Mouse (Mus musculus): ENCODE results near the gene 2210407C18Rik. TPM values are rescaled to one million over a fixed set of nuclear protein-coding genes. Genes with fewer than 3 reads are reported as not detected.

Gene 2210407C18Rik
- total and polyA plus RNA-seq, 3 experiments, result not detected

GRCm38 (mm10) chr11:58634878-58635277 lies 19.0 kb upstream of the 2210407C18Rik start:
- dilution Hi-C loops (cut with MboI; ENCODE audit: extremely low pct_ligation_motif_present, extremely low pct_unique_long_range_greater_than_20kb, low sequenced_read_pairs) (no loop called here), in situ Hi-C loops (cut with MboI; ENCODE audit: low pct_ligation_motif_present, low pct_unique_long_range_greater_than_20kb, low sequenced_read_pairs) (loop anchor here (25.0 kb wide), 1 partner anchor 698 kb away; no protein-coding TSS in a partner anchor)
- Histone ChIP-seq H3K27ac (ENCODE audit: insufficient read depth, low read depth) (no peak overlapping the region), H3K9me3 (replicated peaks; ENCODE audit: low read length) (no peaks in the 10 kb centered on the region), H3K36me3 (replicated peaks in 1 of 2; ENCODE audit: control insufficient read depth in 1 of 2, insufficient read depth in 1 of 2, low read length in 1 of 2) (no peaks in the 10 kb centered on the region), H3K4me3 (replicated peaks in 1 of 3; ENCODE audit: low read depth in 2 of 3, low read length in 2 of 3, poor library complexity in 1 of 3) (no peak overlapping the region), H3K27me3 (replicated peaks) (peaks cover 85% of the 10 kb centered on the region), H3K4me1 (ENCODE audit: control insufficient read depth in 1 of 2, insufficient read depth in 2 of 2) (no peaks in the 10 kb centered on the region), H3K79me2 (replicated peaks; ENCODE audit: control insufficient read depth, extremely low read depth, insufficient read depth, poor library complexity, severe bottlenecking) (no peaks in the 10 kb centered on the region), H3K9ac (ENCODE audit: insufficient read depth, low read depth) (no peak overlapping the region), H3K4me2 (ENCODE audit: insufficient read depth, low read depth, poor library complexity, severe bottlenecking) (no peak overlapping the region)
- DNase-seq (ENCODE audit: extremely low read depth), result no peak
- TF ChIP-seq POLR2A (IDR thresholded peaks at IDR 0.05; ENCODE audit: low read depth, low read length) (no peak), ZC3H11A (IDR thresholded peaks at IDR 0.05; ENCODE audit: low read depth, low read length) (no peak), ZKSCAN1 (IDR thresholded peaks at IDR 0.05; ENCODE audit: borderline replicate concordance, low read depth, low read length) (no peak), E2F4 (IDR thresholded peaks at IDR 0.05; ENCODE audit: insufficient replicate concordance, low read depth, low read length) (no peak), GABPA (IDR thresholded peaks at IDR 0.05; ENCODE audit: insufficient replicate concordance, low read depth, low read length) (no peak), CHD2 (IDR thresholded peaks at IDR 0.05; ENCODE audit: low read length) (no peak)

GRCm38 (mm10) chr11:58630401-58630800 lies 14.5 kb upstream of the 2210407C18Rik start, which contains the start of gene Olfr323:
Gene Olfr323, minus strand, starts transcription at chr11:58630501.
- H3K9me3 ChIP-seq (replicated peaks; ENCODE audit: low read length), result no peaks in the 10 kb centered on the region
- in situ Hi-C loops (cut with MboI; ENCODE audit: low pct_ligation_motif_present, low pct_unique_long_range_greater_than_20kb, low sequenced_read_pairs), result loop anchor here (25.0 kb wide), 1 partner anchor 693 kb away; no protein-coding TSS in a partner anchor
- no peak within 1 kb of the TSS for H3K27ac ChIP-seq (ENCODE audit: insufficient read depth, low read depth)
- H3K4me2 ChIP-seq (ENCODE audit: insufficient read depth, low read depth, poor library complexity, severe bottlenecking), result no peak within 1 kb of the TSS
- no peak within 1 kb of the TSS for H3K9ac ChIP-seq (ENCODE audit: insufficient read depth, low read depth)
- TF ChIP-seq ZC3H11A (IDR thresholded peaks at IDR 0.05; ENCODE audit: low read depth, low read length) (no peak), POLR2AphosphoS2 (IDR thresholded peaks at IDR 0.05; ENCODE audit: low read depth, low read length) (no peak), RAD21 (IDR thresholded peaks at IDR 0.05; ENCODE audit: low read depth, low read length) (no peak), MAZ (IDR thresholded peaks at IDR 0.05; ENCODE audit: low read depth, low read length) (no peak), UBTF (IDR thresholded peaks at IDR 0.05; ENCODE audit: low read depth, low read length) (no peak), POLR2A (IDR thresholded peaks at IDR 0.05; ENCODE audit: low read depth, low read length) (no peak), MXI1 (IDR thresholded peaks at IDR 0.05; ENCODE audit: low read depth, low read length) (no peak), CTCF (conservative IDR thresholded peaks at IDR 0.05 in 1 of 2, IDR thresholded peaks at IDR 0.05 in 1 of 2; ENCODE audit: low read depth in 2 of 2, low read length in 2 of 2) (no peak), MEF2A (IDR thresholded peaks at IDR 0.05; ENCODE audit: borderline replicate concordance, low read depth, low read length) (no peak), ELF1 (IDR thresholded peaks at IDR 0.05; ENCODE audit: low read depth, low read length) (no peak), CHD1 (IDR thresholded peaks at IDR 0.05; ENCODE audit: low read depth, low read length) (no peak), BHLHE40 (IDR thresholded peaks at IDR 0.05; ENCODE audit: low read depth, low read length) (no peak), ZMIZ1 (IDR thresholded peaks at IDR 0.05; ENCODE audit: low read depth, low read length) (no peak), MAX (IDR thresholded peaks at IDR 0.05; ENCODE audit: low read length) (no peak), CHD2 (IDR thresholded peaks at IDR 0.05; ENCODE audit: low read length) (no peak)
- no peaks in the 10 kb centered on the region for H3K36me3 ChIP-seq (replicated peaks in 1 of 2; ENCODE audit: control insufficient read depth in 1 of 2, insufficient read depth in 1 of 2, low read length in 1 of 2)
- no peaks in the 10 kb centered on the region for H3K4me1 ChIP-seq (ENCODE audit: control insufficient read depth in 1 of 2, insufficient read depth in 2 of 2)
- dilution Hi-C loops (cut with MboI; ENCODE audit: extremely low pct_ligation_motif_present, extremely low pct_unique_long_range_greater_than_20kb, low sequenced_read_pairs), result no loop called here
- DNase-seq (ENCODE audit: extremely low read depth), result no peak
- no peak within 1 kb of the TSS for H3K4me3 ChIP-seq (replicated peaks in 1 of 3; ENCODE audit: low read depth in 2 of 3, low read length in 2 of 3, poor library complexity in 1 of 3)
- H3K79me2 ChIP-seq (replicated peaks; ENCODE audit: control insufficient read depth, extremely low read depth, insufficient read depth, poor library complexity, severe bottlenecking), result no peaks in the 10 kb centered on the region
- peaks cover 90% of the 10 kb centered on the region for H3K27me3 ChIP-seq (replicated peaks)

Measured in CH12.LX (cell line).